Mouse (Mus musculus) urinary bladder, postnatal 25 days (tissue): ENCODE results near the gene Olfr1413.

Experiments used
- DNase-seq: peaks from one replicate; pipeline ENCODE4 v3.0.0; 2022; ENCODE audit warnings: low spot score

Gene Olfr1413

DNA sequence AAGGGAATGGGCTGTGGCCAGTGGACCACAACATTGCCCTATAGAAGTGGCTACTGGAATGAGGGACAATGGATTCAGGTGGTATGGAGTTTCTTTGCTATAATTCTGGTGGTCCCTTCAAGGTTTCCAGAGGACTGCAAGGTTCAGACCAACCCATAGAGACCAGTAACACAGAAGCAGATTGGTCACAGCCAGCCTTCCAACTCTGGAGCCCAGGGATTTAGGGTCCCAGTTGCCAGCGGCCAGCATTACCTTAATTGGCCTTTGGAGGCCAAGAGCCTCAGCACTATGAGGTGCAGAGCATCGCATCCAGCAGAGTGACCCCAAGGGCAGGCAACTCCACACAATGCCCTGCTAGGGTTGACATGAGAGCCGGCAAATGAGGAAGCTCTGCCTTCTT lies at the start of gene Olfr1413:
TSS of gene Olfr1413 (plus strand) at position 301 of the 400 bp plus-strand sequence.
- no peak for DNase-seq

- peak; percentile 19 for DNase-seq
These were observed 49.7 kb upstream of the Olfr1413 start for GRCm38 (mm10) chr1:92521376-92521775.

- no peak for DNase-seq
These were observed 47.4 kb upstream of the Olfr1413 start for GRCm38 (mm10) chr1:92523764-92524163.

DNA sequence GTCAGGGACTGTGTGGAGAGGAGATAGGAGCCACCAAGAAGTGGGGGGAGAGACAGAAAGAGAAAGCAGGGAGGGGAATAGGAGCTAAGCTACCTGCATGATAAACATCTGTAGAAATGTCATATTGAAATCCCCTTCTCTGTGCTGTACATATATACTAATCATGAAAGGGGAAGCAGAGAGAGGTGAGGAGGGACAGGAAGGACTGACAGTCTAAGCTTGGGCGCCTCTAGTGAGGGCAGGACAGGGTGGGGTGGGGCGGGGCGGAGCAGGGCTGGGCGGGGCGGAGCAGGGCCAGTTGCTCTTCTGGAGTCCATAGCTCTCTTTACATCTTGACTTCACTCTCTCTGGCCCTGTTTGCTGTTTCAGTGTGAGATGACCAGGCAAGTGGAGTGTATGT lies 34.1 kb upstream of the Olfr1413 start:
- DNase-seq, result no peak

GRCm38 (mm10) chr1:92539071-92539470 lies 32.1 kb upstream of the Olfr1413 start:
- DNase-seq, result no peak

- DNase-seq, result no peak
These were observed 25.2 kb upstream of the Olfr1413 start for GRCm38 (mm10) chr1:92545929-92546328.

DNA sequence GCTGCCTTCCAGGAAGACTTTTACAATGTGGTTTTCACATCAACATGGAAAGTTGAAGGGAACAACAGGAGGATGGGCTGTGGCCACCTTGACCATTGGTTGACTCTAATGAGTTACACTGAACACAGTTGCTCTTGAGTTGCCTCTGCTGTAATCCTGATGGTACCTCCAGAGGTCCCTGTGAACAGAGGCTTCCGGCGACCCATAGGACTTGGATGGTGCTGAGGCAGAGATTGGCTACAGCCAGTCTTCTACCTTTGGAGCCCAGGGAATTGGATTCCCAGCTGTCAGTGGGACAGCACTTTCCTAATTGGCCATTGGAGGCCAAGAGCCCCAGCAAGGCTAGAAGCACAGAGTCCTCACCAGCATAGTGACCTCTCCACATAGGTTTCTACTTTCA lies 14.4 kb downstream of the Olfr1413 start, which contains the start of gene Olfr1412:
TSS of gene Olfr1412 (plus strand) at position 301 of the 400 bp plus-strand sequence.
- DNase-seq, result no peak

GRCm38 (mm10) chr1:92594111-92594510 lies 23.0 kb downstream of the Olfr1413 start, which contains the start of gene Olfr1411:
TSS of gene Olfr1411 (plus strand) at chr1:92594411.
- DNase-seq, result no peak

GRCm38 (mm10) chr1:92596019-92596418 lies 24.9 kb downstream of the Olfr1413 start:
- no peak for DNase-seq

GRCm38 (mm10) chr1:92605482-92605881 lies 34.4 kb downstream of the Olfr1413 start, which contains the start of gene Olfr1410:
TSS of gene Olfr1410 (plus strand) at chr1:92605782.
- DNase-seq, result no peak

DNA sequence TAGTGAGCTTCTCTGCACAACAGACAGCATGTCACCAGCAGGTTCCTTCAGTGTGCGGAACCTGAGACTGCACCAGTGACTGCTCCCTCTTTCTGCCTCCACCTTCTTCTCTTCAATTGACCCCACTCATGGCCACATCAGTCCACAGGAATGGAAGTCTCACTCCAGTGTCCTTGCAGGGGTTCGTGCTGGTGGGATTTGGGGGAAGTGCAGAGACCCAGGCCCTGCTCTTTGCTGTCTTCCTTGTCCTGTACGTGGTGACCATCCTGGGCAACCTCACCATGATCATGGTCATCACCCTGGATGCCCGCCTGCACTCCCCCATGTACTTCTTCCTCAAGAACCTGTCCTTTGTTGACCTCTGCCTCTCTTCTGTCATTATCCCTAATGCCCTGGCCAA lies 36.6 kb downstream of the Olfr1413 start:
- no peak for DNase-seq

DNA sequence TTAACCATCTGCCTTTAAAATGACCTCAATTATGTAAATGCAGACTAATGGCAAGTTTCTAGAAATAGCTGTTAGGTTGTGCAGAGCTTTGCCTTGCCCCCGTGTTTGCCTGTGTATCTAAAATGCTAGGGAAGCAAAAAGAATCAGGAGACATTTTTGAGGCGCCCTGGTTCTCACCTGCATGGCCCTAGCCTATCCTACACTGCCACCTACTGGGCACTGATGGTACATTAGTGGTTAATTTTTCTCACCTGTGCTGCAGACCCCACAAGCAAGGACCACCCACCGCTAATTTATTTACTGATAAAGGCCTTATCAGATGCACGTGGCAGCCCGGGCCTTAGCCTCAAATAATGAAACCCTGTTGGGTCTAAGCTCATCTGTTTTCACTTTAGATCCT lies 39.9 kb downstream of the Olfr1413 start:
- peak; percentile 56 for DNase-seq

DNA sequence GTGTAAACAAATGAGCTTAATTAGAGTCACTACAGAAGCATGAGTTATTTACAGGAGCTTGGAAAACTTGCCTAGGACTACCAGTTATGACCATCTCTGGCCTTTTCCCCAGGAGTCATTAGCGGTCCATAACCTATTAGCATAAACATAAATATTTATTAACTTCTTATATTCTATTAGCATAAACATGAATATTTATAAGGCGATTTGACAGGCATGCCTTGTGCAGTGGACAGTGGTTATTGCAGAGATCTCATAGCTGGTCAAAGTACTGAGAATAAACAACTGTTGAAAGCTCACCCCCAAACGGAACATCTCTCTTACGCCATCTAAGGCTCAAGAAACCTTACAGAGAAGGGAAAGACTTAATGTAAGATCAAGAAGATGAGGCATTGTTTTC lies 42.1 kb downstream of the Olfr1413 start:
- no peak for DNase-seq

DNA sequence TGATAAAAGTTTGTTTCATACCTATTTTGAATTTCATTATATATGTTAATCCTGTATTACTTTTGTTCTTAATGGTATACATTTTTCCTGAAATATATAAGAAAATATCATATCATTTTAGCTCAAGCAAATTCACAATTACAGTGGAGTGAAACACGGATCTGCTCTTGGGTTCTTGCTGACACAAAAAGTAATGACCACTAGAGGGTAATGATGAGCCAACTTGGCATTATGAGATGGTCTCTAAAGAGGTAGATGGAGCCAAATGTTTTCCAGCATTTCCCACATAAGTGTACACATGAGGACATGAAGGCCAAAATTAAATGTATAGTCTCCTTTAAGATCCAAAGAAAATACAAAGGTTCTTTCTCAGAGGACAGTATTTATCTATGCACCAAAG lies 43.4 kb downstream of the Olfr1413 start:
- no peak for DNase-seq

DNA sequence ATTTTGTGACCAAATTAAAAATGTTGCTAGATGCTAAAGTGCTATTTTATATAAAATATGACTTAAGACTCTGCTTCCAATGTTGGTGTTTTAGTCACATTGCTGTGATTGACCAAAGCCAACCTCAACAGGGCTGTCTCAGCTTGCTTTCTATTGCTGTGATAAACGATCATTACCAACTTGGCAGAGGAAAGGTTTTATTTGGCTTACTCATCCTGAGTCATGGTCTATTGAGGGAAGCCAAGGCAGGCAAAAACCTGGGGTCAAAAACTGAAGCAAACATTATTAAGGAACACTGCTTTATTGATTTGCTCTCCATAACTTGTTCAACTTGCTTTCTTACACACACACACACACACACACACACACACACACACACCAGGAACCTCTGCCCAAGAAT lies 44.9 kb downstream of the Olfr1413 start:
- no peak for DNase-seq

GRCm38 (mm10) chr1:92617488-92617887 lies 46.4 kb downstream of the Olfr1413 start, which contains the start of gene Olfr12:
TSS of gene Olfr12 (plus strand) at chr1:92617788.
- DNase-seq, result no peak

GRCm38 (mm10) chr1:92618360-92618759 lies 47.2 kb downstream of the Olfr1413 start:
- no peak for DNase-seq
